Mouse (Mus musculus) limb, embryonic 14.5 days (tissue): ENCODE measurements at regions not wholly inside any gene's neighbourhood (a gene's known extent, or its start where the extent isn't known, plus 50 kb on each side); places are given as distances from the start of the nearest gene placed in this dataset.

Source experiments
- ATAC-seq: fragments of 200-750 bp; cut with Nextera tagmentation; 2 replicates; pipeline ENCODE4 v1.8.0; 2017; ENCODE audit warnings: low read depth, moderate number of reproducible peaks, moderate TSS enrichment; ENCODE audit not compliant: low FRiP score
- DNase-seq: peaks from one replicate; pipeline ENCODE4 v3.0.0-alpha.2; 2015; ENCODE audit warnings: low spot score
- H3K27ac ChIP-seq: fragments of 300-500 bp; sonication (generic); replicated peaks from 2 replicates; pipeline ENCODE4 v1.5.1; 2014; ENCODE audit warnings: low read depth, mild to moderate bottlenecking, low read length, moderate library complexity, mixed read lengths
- H3K27me3 ChIP-seq: fragments of 300-500 bp; sonication (generic); 2 replicates; pipeline ENCODE4 v1.6.1; 2014; ENCODE audit warnings: low read length, mixed read lengths; ENCODE audit not compliant: control insufficient read depth, insufficient read depth
- H3K36me3 ChIP-seq: fragments of 300-500 bp; sonication (generic); 2 replicates; pipeline ENCODE4 v1.6.1; 2014; ENCODE audit warnings: mild to moderate bottlenecking, low read length, moderate library complexity, mixed read lengths; ENCODE audit not compliant: control insufficient read depth, insufficient read depth
- H3K4me1 ChIP-seq: fragments of 300-500 bp; sonication (generic); 2 replicates; pipeline ENCODE4 v1.6.1; 2014; ENCODE audit warnings: antibody characterized with exemption, low read length, mixed read lengths; ENCODE audit not compliant: control insufficient read depth, insufficient read depth
- H3K4me2 ChIP-seq: fragments of 300-500 bp; sonication (generic); replicated peaks from 2 replicates; pipeline ENCODE4 v1.6.1; 2014; ENCODE audit warnings: low read depth, mild to moderate bottlenecking, low read length, moderate library complexity; ENCODE audit not compliant: severe bottlenecking
- H3K4me3 ChIP-seq: fragments of 300-500 bp; sonication (generic); replicated peaks from 2 replicates; pipeline ENCODE4 v1.5.1; 2014; ENCODE audit warnings: low read length
- H3K9ac ChIP-seq: fragments of 300-500 bp; sonication (generic); 2 replicates; pipeline ENCODE4 v1.6.1; 2014; ENCODE audit warnings: mild to moderate bottlenecking, low read depth, low read length, moderate library complexity; ENCODE audit not compliant: severe bottlenecking
- H3K9me3 ChIP-seq: fragments of 300-500 bp; sonication (generic); 2 replicates; pipeline ENCODE4 v1.6.1; 2016; ENCODE audit warnings: low read length; ENCODE audit not compliant: control insufficient read depth
- POLR2A ChIP-seq: fragments of 200-500 bp; IDR thresholded peaks from 2 replicates; pipeline ENCODE4 v1.8.0; 2012; ENCODE audit warnings: inconsistent platforms, mild to moderate bottlenecking, moderate library complexity, borderline replicate concordance; ENCODE audit not compliant: insufficient read depth, insufficient read length; ENCODE audit errors: extremely low read depth
- WGBS: fragments of 180-500 bp; shearing (Covaris S2); extraction: QIAGEN DNeasy Blood & Tissue Kit; methylation state at CpG from one replicate; pipeline ENCODE4 v1.1.7; 2014; 5-methylcytosine and 5-hydroxymethylcytosine counted together

- 79% methylated on average over 3 of the region's 3 CpGs for WGBS
- H3K36me3 ChIP-seq = no peaks in the 10 kb centered on the region
Observed at GRCm38 (mm10) chr15:62131686-62132085, 1208.9 kb upstream of the A1bg start.

GRCm38 (mm10) chr15:62130530-62130929, 1207.7 kb upstream of the A1bg start:
- TF ChIP-seq POLR2A = no peak
- no peak overlapping the region for H3K27ac ChIP-seq
- no peak for DNase-seq
- no peak for ATAC-seq
- H3K4me2 ChIP-seq = no peak overlapping the region
- H3K27me3 ChIP-seq = no peaks in the 10 kb centered on the region
- no peak overlapping the region for H3K9ac ChIP-seq
- H3K36me3 ChIP-seq = no peaks in the 10 kb centered on the region
- H3K9me3 ChIP-seq = no peaks in the 10 kb centered on the region
- H3K4me1 ChIP-seq = peaks cover 14% of the 10 kb centered on the region; the same call in 1 of the 2 replicates
- 57% methylated on average over 4 of the region's 4 CpGs for WGBS
- no peak overlapping the region for H3K4me3 ChIP-seq

More at GRCm38 (mm10) chr15:62131686-62132085, 1208.9 kb upstream of the A1bg start:
- TF ChIP-seq POLR2A = no peak
- Histone ChIP-seq H3K9ac (no peak overlapping the region), H3K4me1 (peaks cover 14% of the 10 kb centered on the region; the same call in 1 of the 2 replicates), H3K27me3 (no peaks in the 10 kb centered on the region), H3K9me3 (no peaks in the 10 kb centered on the region), H3K27ac (no peak overlapping the region), H3K4me2 (no peak overlapping the region), H3K4me3 (no peak overlapping the region)
- no peak for ATAC-seq
- DNase-seq = no peak

- TF ChIP-seq POLR2A = no peak
- Histone ChIP-seq H3K36me3 (no peaks in the 10 kb centered on the region), H3K4me2 (no peak overlapping the region), H3K4me3 (no peak overlapping the region), H3K9me3 (no peaks in the 10 kb centered on the region), H3K27ac (no peak overlapping the region), H3K27me3 (no peaks in the 10 kb centered on the region), H3K4me1 (peaks cover 14% of the 10 kb centered on the region; the same call in 1 of the 2 replicates), H3K9ac (no peak overlapping the region)
- WGBS = 13% methylated on average over 11 of the region's 11 CpGs
- DNase-seq = no peak
- ATAC-seq = no peak
Observed at GRCm38 (mm10) chr15:62128546-62129212, 1205.9 kb upstream of the A1bg start.

- peak; percentile 66 for DNase-seq
- H3K4me3 ChIP-seq = no peak overlapping the region
- ATAC-seq = 0 out of 2 replicates have a peak, but pooled peaks have one; percentile 61
- H3K4me2 ChIP-seq = no peak overlapping the region
- H3K27ac ChIP-seq = no peak overlapping the region
- no peak overlapping the region for H3K9ac ChIP-seq
- TF ChIP-seq POLR2A = no peak
- H3K36me3 ChIP-seq = no peaks in the 10 kb centered on the region
- 35% methylated on average over 11 of the region's 11 CpGs for WGBS
- peaks cover 14% of the 10 kb centered on the region; the same call in 1 of the 2 replicates for H3K4me1 ChIP-seq
- H3K9me3 ChIP-seq = no peaks in the 10 kb centered on the region
- no peaks in the 10 kb centered on the region for H3K27me3 ChIP-seq
Observed at GRCm38 (mm10) chr15:62127602-62128158, 1204.9 kb upstream of the A1bg start.

GRCm38 (mm10) chr15:62125718-62126117, 1202.9 kb upstream of the A1bg start:
- DNase-seq (no peak), ATAC-seq (no peak)
- H3K27me3 ChIP-seq = no peaks in the 10 kb centered on the region
- H3K27ac ChIP-seq = no peak overlapping the region
- no peak for TF ChIP-seq POLR2A
- no peak overlapping the region for H3K9ac ChIP-seq
- H3K9me3 ChIP-seq = no peaks in the 10 kb centered on the region
- peaks cover 14% of the 10 kb centered on the region; the same call in 1 of the 2 replicates for H3K4me1 ChIP-seq
- no peaks in the 10 kb centered on the region for H3K36me3 ChIP-seq
- WGBS = 97% methylated on average over 7 of the region's 7 CpGs
- H3K4me2 ChIP-seq = no peak overlapping the region
- H3K4me3 ChIP-seq = no peak overlapping the region
